Mouse (Mus musculus) cerebellum, adult 9-10 months (tissue): ENCODE data around the gene Vps37b.
"Not testable (repeated sequence)": the region's sequence is repeated elsewhere in the genome, so short reads cannot be mapped to it uniquely, and the experiment has no call there.

ENCODE experiments used
- DNase-seq: peaks from one replicate; pipeline ENCODE4 v3.0.0; 2022

Gene Vps37b

DNA sequence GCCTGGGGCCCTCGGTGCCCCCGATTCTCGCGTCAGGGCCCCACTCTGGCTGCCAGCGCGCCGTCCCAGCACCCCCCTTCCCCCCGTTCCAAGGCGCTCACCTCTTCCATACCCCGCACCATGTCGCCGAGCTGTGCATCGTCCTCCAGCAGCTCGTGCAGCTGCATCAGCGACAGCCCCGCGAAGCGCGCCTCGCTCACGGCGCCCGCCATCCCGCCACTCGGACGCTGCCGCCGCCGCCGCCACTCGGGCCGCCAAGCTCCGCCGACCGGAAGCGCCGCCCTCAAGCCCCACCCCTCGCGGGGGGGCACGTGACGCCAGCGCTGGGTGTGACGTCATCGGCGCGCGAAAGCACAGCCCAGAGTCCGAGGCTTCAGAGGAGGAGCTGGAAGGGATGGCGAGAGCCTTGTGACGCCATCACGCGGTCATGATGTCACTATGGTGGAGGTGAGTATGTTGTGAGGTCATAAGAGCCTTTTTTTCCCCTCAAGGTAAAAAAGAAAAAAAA lies at the start of gene Vps37b:
Vps37b (minus strand) TSS at position 270 of the 508 bp plus-strand sequence.
- peak; percentile 91 for DNase-seq

DNA sequence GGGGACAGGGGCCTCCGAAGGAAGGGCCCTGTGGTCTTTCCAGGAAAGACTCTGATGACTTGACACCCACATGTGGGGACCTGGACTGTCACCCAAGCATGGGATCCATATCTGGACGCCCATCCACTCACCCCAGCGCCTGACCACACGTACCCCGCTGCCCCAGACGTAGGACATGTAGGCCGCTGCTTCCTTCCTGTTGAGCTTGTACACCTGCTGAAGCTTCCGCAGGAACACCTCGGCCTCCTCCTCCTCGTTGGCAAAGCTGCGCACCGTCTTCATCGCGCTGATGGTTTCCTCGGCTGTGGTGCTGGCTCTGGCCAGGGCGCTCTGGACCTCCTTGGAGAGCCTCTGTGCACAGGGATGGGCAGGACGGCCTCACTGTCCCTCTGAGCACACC lies 47.8 kb upstream of the Vps37b start:
- no peak for DNase-seq

DNA sequence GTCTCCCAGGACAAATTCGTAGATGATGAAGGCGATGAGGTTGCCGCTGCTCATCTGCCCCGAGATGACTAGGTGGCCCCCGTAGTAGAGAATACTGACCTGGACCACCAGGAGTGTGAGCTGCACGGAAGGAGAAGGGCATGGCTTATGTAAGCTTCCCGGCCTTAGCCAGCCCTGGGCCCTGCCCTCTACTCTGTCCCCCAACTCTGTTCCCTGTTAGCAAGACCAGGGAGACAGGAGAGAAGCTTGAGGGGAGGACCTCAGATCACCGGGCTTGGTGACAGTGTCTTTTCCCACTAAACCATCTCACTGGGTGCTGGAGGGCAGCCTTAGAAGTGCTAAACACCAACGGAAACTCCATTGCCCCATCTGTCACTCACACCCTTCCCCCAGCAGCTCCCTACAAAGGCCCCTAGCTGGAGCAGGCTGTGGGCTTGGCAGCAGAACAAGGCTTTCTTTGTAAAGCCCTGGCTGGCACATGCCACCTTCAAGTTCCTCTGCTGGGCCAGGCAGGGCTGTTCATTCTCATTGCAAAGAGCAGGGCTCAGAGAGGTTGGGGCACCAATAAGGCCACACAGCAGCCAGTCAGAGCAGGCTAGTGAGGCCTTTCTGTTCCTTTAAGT lies 46.8 kb upstream of the Vps37b start:
- peak; percentile 59 for DNase-seq

DNA sequence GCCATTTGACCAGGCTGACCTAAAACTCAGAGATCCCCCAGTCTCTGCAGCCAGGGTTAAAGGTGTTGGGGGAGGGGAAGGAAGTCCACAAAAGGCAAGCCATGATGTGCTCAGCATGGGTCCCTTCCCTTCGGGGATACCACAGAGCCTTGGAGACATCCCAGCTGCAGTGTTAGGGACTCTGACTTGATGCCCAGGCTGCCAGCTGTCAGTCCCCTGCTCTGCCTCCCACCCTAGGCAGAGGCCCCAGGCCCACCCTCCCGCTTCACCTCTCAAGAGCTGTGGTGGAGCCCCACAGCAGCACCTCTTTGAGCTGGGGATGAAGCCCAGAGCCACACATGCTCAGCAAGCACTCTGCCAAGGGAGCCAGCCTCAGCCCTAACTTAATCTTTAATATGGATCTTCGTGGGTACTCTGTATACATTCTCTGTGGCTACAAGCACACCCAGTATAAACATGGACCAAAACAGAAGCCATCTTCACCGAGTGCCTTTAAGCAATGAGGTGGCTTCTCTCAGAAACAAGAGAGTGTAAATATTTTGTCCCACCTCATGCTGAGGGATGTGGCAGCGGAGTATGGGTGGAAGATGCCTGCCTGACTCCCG lies 45.9 kb upstream of the Vps37b start:
- no peak for DNase-seq

DNA sequence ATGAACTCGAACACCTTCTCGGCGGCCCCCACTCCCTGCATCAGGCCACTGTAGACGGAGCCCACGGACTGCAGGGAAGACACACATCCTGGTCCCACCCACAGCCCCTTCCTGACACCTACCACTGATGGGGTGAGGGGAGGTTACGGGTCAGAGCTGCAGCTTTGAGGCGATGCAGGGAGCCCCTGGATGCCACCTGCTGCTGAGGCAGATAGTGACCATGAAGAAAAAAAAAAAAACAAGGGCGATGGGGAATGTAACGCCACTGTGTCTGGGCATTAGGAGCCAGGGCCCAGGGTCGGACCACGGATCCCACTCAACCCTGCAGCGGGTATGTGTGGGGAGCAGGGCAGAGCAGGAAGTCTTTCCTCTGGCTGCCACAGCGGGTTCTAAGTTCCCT lies 45.2 kb upstream of the Vps37b start:
- no peak for DNase-seq

DNA sequence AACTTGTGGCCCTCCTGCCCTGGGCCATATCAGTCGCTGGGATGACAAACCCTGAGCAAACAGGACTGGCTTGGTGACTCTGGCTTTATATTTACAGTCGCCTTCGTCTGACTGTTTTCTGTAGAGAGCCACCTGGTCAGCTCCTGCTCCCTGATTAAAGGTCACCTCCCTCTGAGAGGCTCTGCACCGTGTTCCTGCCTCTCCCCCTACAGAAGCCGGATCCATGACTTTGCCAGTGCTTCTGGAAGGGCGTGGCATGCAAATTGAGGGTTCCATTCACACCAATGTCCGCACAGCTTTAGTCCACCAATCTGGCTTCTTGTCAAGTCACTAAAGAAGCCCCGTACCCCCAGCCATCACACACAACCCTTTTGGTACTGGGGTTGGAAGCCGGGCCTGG lies 44.5 kb upstream of the Vps37b start:
- DNase-seq, result no peak

DNA sequence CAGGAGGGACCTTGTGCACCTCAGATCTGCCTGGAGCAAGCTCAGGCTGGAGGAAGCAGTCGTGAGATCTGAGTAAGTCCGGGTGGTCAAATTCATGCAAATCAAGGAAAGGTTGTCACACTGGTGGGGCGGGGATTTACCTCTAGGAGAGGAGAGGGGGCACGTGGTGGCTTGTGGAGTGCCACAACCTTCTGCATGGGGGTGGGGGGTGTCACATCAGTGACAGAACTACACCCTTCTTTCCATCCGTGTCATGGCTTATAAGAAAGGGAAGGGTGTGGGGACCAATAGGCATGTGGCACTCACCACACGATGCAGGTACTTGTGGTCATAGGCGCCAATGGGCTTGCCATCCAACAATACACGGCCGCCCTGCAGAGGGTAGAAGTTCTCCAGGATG lies 43.6 kb upstream of the Vps37b start:
- DNase-seq, result no peak

DNA sequence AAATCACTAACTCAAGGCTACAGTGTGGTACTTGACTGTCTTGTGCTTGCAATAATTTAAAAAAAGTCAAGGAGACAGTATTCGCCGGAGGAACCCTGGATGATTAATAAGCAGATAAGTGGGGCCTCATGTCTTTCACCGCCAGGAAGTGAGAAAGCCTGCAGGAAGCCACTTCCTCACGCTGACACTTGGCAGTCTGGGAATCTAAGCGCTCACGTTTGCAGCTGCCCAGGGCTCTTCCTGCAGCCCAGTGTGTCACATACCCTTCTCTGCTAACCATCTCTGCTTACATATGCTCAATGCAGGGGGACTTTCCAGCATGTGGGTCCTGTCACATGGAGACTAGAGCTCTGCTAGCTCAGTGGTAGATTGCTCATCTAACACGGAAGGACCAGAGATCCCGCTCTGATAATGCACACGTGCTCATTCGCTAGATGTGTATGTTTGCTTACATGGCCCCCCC lies 42.8 kb upstream of the Vps37b start:
- DNase-seq, result no peak

DNA sequence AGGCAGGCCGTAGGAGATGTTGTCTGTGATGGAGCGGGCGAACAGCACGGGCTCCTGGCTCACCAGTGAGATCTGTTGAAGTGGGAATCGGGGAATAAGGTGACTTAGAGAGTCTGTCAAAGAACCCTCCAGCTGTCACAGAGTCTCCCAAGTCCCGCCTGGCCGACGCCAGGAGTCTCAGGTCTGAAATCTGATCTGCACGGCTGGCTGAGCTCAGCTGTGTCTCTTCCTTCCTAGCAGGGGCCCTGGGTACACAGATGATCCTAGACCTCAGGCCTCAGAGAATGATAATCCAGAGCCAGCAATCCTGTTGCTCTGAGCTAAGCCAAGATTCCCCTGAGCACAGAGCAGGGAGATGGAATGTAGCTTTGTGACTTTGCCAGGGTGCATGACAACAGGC lies 41.6 kb upstream of the Vps37b start:
- DNase-seq, result no peak

DNA sequence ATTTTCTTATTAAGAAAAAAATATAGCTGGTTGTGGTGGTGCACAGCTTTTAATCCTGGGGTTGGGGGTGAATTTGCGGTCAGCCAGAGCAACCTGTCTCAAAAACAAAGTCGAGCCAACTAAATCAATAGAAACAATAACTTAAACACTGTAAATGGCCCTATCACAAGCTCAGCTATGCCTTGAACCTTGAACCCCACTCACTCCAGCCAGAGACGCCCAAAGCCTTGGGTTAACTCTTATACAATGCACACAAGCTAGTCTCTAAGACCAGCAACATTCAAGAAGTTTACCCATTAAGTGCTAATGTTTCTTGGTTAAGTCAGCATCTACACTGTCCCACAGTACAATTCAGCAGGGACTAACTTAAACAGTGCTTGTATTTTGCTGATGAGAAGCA lies 37.6 kb upstream of the Vps37b start:
- no peak for DNase-seq

DNA sequence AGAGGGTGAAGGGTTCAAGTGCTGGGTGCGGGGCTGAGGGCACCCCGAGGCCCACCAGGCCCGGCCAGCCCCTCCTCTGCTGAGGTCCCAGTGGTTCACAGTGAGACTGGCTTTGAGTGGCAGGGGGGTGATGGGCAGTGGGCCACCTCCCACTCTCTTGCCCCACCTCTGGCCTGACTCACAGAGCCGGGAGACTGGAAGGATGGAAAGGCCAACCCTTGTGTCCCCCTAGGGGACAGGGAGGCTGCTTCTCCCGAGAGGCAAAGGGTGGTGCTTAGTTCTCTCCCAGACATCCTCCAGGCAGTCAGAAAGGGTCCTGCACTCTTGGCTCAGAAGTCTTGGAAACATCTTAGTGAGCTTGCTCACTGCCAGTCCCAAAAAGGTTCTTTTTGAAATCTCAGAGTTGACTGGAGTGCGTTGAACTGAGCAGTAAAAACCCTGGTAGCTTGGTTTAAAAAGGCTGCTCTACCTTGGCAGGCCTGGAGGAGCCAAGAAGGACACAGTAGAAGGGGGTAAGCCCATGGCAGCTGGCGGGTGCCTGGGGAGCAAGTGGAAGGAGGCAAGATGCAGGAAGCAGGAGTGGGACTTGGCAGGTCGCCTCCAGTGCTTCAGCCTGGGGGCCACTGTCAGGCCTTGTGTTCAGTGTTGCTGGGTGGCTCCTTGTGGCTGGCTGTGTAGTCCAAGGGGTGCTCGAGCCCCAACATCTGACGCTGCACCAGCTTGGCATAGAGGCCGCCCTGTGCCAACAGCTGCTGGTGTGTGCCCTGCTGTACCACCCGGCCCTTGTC lies 30.2 kb upstream of the Vps37b start:
- DNase-seq, result no peak

DNA sequence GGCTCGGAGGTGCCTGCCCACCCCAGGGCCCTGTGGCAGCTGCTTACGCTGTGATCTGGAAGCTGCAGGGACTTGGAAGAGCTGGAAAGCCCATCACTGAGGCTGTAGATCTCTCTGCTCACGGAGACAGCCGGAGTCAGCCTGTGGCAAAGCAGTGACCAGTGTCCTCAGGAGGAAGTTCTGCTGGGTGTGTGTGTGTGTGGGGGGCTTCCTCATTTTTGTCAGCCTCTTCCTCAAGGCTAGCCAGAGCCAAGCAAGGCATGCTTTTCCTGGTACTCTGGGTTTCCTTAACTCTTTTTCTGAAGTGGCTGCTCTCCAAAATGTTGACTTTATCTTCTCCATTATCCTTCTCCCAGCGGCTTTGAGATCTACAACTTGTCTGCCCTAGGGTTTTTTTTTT lies 27.6 kb upstream of the Vps37b start:
- DNase-seq, result no peak

DNA sequence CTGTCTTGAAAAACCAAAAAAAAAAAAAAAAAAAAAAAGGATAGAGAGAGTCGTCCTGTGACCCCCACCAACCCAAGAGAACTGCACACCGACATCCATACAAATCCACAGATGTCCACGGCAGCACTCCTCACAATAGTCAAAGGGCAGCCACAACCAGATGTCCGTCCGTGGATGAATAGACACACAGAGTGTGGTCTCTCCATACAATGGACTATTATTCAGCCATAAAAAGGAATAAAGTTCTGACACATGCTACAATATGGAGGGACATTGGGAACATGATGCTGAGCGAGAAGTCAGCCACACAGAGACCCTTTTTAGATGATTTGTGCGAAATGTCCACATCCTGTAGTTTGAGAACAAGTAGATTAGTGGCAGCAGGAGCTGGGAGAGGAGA lies 26.7 kb upstream of the Vps37b start:
- DNase-seq, result no peak

DNA sequence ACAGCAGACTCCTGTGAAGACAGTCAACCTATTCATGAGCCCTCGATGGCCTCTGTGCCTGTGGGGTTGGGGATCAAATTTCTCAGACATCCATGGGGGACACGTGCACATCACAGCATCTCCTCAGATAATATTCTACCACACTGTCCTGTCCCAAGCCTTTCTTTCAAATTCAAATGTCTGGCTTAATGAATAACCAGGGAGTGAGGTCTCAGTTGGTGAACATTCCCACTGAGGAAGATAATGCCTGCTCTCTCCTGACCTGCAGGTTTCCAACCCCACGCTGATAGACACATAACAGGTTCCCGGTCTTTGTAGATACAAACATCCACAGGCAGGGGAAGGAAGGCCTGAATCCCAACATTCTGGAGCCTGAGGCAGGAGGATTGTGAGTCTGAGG lies 24.9 kb upstream of the Vps37b start:
- no peak for DNase-seq

DNA sequence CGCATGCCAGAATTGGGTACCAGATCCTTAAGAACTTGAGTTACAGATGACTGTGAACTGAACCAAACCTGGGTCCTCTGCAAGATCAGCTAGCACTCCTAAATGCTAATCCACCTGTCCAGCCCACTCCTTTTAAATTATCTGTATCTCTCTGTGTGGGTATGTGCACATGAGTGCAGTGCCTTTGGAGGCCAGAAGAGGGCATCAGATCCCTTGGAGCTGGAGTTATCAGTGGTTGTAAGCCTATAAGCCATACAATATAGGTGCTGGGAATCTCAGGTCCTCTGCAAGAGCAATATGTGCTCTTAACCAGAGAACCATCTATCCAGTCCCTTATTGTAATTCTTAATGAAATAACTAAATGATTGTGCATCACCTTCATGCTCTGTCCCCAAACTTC lies 24.1 kb upstream of the Vps37b start:
- DNase-seq, result no peak

DNA sequence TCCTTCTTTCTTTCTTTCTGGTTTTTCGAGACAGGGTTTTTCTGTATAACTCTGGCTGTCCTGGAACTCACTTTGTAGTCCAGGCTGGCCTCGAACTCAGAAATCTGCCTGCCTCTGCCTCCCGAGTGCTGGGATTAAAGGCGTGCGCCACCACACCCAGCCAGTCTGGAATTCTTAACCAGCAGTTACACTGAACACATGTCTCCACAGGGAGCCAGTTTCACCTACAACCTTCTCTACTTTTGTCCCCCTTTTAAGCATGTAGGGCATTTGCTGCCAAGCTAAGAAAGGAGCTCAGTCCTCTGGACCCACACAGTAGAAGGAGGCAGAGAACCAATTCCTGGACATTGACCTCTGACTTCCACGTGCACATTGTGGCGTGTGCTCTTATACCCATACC lies 20.6 kb upstream of the Vps37b start:
- DNase-seq, result not testable (repeated sequence)

DNA sequence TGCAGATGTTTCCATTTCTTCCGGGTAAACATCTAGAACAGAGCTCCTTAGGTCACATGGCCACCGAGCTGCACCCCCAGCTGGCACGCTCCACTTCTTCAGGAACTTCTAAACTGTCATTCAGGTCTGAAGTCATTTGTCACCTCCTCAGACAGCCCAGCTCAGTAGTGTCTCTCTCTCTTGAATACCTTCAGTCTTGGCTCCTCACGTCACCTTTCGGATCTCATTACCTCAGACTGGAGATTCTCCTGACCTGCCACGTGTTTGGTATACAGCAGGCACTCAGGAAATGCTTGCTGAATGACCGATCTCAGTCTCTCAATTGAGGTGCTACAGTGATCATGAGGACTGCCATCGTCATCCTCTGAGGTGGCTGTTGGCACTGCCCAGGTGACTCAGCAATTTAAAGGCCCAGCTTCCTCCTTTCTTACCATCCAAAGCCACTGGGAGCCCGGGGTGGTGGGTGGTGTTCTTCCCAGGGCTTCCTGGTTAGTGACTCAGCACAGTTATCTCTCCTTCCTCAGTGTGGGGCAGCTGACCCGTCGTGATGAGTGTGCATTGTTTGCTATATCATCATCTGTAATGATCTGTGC lies 19.9 kb upstream of the Vps37b start:
- no peak for DNase-seq

DNA sequence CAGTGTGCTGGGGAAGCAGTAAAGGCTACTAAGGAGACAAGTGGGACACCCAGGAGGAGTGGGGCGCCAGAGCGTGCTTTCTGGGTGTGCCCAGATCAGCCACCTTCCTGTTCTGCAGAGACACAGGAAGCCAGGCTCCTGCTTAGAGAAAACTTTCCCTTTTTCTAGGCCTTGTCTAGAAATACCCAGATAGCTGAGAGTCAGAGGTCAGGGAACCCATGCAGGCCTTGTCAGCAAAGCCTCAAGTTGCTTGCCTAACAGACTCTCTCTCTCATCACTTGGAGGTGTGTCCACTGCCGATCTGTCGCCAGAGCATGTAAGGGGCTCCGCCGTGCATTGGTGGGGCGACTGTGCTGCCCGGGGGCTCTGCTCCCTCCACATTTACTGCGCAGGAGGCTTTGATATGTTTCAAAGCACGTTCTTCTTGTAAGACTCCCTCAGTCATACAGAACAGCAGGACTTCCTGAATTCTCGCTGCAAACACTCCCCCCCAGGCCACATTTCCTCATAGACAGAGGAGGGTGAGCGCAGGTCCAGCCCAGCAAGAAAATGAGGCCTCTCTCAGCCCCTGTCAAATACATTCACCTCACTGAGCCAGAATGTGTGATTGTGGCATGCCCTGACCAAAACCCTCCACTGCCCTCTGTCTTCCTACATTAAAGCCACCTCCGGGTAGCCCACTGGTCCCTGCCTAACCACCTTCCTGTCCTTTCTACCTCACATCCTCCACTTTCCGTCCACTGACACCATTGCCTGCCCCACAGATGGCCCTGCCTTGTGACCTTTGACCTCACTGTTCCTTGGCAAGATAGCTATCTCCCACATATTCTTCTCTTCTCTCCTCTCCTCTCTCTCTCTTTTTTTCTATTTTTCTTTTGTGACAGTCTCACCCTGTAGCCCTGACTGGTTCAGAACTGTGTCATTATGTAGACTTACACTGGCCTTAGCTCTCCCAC lies 18.3 kb upstream of the Vps37b start:
- DNase-seq, result no peak

DNA sequence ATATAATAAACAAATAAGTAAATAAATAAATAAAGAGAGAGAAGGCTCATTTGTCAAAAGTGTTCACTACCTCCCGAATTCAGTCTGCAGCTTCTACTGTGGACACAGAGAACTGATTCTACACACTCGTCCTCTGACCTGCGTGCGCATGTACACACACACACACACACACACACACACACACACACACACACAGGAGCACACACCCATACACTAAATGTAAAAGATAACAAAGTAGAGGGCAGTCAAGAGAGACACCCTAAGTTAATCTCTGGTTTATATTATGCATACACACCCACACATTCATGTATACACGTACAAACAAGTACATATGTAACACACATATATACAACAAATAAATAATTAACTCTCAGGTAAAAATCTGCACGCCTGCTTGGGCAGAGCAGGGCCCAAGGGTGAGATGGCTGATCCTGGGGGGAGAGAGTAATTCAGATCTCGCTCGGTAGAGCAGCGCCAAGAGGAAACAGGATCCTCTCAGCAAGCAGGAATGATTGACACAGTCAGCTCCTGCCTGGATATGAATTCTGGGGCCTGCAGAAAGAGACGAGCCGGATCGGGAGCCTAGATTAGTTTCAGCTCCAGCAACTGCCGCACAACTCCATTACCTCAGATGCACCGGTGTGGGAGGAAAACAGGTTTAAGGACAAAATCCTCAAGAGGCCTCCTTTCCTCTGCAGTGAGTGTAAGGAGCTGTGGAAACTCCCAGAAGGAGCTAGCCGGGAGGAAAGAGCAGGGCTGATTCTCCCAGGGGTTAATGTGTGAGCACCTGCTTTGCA lies 17.4 kb upstream of the Vps37b start:
- no peak for DNase-seq

DNA sequence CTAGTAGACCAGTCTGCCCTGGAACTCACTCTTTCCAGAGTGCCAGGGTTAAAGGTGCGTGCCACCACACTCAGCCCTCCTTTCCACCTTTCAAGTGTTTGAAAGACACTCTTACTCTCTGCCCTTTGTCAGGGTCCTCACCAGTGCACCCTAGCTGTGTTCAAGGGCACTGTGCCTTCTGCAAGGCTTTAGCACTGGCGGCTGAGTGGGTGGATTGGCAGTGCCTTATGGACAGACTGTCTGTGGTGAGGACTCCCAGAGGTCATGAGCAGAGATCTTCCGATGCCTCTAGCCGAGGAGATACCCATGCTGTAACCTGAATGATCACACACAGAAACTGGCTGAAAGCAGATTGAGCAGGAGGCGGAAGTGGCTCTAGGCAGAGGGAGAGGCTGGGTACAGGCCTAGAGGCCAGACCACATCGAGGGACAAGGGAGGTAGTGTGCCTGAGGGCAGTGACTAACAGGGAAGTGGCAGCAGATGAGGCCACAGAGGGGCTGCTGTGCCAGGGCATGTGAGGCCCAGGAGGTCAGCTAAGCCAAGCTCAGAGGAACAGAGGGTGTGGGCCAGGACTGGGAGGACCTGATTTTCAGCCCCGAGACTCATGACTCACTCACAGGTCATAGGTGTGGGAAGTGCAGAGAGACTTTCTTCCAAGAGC lies 14.8 kb upstream of the Vps37b start:
- no peak for DNase-seq

DNA sequence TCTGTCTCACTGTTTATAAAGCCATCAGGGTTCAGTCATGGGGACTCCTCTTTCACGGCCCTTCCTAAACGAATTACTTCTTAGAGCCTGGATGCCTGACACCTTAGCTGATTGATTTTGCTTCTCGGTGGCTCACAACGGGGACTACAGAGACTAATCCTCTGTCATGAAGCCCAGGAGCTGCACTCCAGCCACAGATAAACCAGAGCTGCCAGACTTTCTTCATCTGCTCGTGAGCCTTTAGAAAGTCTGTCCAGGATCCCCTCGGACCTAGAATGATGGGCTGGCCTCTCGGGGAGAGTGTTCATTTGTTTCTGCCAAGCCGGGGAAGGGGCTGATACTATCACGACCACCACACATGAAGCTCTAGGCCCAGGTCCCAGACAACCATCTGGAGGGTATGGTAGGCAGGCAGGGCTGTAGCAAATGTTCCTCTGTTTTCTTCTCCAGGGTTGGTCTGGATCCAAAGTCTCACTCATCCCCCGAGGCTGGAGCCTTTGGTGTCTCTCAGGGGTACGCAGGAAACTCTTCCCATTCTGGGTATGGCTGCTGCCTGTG lies 13.5 kb upstream of the Vps37b start:
- no peak for DNase-seq
